Mouse (Mus musculus): ENCODE measurements around the gene Pepd. TPM values are rescaled to one million over a fixed set of nuclear protein-coding genes. Genes with fewer than 3 reads are reported as not detected.

The Pepd gene
- polyA plus RNA-seq, 1 experiment from 2014 or later: 72.3 TPM

DNA sequence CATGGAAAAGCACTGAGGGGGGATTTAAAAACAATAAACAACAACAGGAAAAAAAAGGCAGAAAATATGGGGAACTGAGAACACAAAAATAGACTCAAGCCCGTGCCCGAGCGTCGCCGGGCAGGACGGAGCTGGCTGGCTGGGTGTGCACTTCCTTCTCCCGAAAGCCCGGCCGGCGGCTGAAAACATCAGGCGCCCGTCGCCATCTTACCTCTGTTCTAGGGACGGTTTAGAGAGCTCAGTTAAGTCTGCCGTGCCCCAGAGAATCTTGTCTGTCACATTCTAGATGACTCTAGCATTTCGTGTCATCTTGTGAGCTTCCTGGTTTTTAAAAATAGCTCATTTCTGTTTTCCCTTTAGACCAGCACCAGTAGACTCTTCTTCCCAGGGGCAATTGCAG lies 116.4 kb downstream of the Pepd start:
- Histone ChIP-seq H3K9me3 (ENCODE audit: control insufficient read depth, low read length) (no peaks in the 10 kb centered on the region), H3K4me2 (ENCODE audit: low read depth, low read length) (no peak overlapping the region), H3K27ac (replicated peaks; ENCODE audit: low read depth, low read length) (no peak overlapping the region), H3K36me3 (ENCODE audit: control insufficient read depth, insufficient read depth, low read length) (peaks cover 20% of the 10 kb centered on the region; the same call in 1 of the 2 replicates), H3K4me1 (ENCODE audit: control insufficient read depth, insufficient read depth, low read length) (peaks cover 6% of the 10 kb centered on the region; the same call in 1 of the 2 replicates), H3K4me3 (ENCODE audit: low read depth, low read length) (no peak overlapping the region), H3K9ac (ENCODE audit: low read depth, low read length) (no peak overlapping the region), H3K27me3 (replicated peaks; ENCODE audit: control insufficient read depth, insufficient read depth, low read length) (no peaks in the 10 kb centered on the region)
- 80% methylated on average over 16 of the region's 16 CpGs for WGBS
- DNase-seq (ENCODE audit: low spot score) (no peak), ATAC-seq (ENCODE audit: low read depth) (no peak)

DNA sequence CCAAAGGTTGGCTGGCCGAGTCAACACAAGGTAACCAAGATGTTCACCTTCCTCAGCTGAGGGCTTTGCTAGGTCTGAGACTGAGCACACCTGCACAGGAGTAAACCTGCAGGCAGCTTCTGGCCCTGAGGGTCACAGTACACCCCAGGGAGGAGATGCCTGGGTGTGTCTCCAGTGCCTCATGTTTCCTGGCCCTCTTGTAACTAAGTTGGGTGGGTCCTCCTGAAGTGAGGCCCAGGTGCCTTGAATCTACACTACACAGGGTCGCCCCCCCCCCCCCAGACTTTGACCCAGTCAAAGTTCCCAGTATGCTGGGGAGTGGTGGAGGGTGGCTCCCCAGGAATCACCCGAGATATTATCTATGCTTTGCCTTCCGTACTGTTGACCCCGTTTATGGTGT lies 117.0 kb downstream of the Pepd start:
- peaks cover 20% of the 10 kb centered on the region; the same call in 1 of the 2 replicates for H3K36me3 ChIP-seq (ENCODE audit: control insufficient read depth, insufficient read depth, low read length)
- WGBS: 76% methylated on average over 5 of the region's 5 CpGs
- H3K4me1 ChIP-seq (ENCODE audit: control insufficient read depth, insufficient read depth, low read length): peaks cover 6% of the 10 kb centered on the region; the same call in 1 of the 2 replicates
- no peak for DNase-seq (ENCODE audit: low spot score)
- no peaks in the 10 kb centered on the region for H3K27me3 ChIP-seq (replicated peaks; ENCODE audit: control insufficient read depth, insufficient read depth, low read length)
- no peak overlapping the region for H3K9ac ChIP-seq (ENCODE audit: low read depth, low read length)
- no peak for ATAC-seq (ENCODE audit: low read depth)
- H3K4me3 ChIP-seq (ENCODE audit: low read depth, low read length): no peak overlapping the region
- H3K4me2 ChIP-seq (ENCODE audit: low read depth, low read length): no peak overlapping the region
- H3K9me3 ChIP-seq (ENCODE audit: control insufficient read depth, low read length): no peaks in the 10 kb centered on the region
- H3K27ac ChIP-seq (replicated peaks; ENCODE audit: low read depth, low read length): no peak overlapping the region

DNA sequence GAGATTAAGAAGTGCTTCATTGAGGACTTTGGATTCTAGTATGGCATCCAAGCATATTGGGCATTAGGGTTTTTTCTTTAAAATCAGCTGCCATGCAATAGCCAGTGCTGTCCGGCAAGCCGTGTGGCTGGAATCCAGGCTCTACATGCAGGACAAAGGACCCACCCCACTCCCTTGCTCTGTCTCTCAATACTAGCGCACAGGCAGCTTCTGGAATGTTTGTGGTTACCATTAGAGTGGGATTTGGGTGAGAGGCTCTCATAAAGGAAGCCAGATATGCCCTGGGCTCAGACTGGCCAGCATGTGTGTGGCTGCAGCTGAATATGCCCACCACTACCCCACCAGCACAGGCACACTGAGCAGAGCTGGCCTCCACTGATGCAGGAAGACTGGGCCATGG lies 117.5 kb downstream of the Pepd start:
- 76% methylated on average over 3 of the region's 3 CpGs for WGBS
- no peak overlapping the region for H3K4me3 ChIP-seq (ENCODE audit: low read depth, low read length)
- peaks cover 6% of the 10 kb centered on the region; the same call in 1 of the 2 replicates for H3K4me1 ChIP-seq (ENCODE audit: control insufficient read depth, insufficient read depth, low read length)
- H3K4me2 ChIP-seq (ENCODE audit: low read depth, low read length): no peak overlapping the region
- peaks cover 20% of the 10 kb centered on the region; the same call in 1 of the 2 replicates for H3K36me3 ChIP-seq (ENCODE audit: control insufficient read depth, insufficient read depth, low read length)
- H3K9ac ChIP-seq (ENCODE audit: low read depth, low read length): no peak overlapping the region
- no peak overlapping the region for H3K27ac ChIP-seq (replicated peaks; ENCODE audit: low read depth, low read length)
- DNase-seq (ENCODE audit: low spot score): no peak
- ATAC-seq (ENCODE audit: low read depth): no peak
- H3K9me3 ChIP-seq (ENCODE audit: control insufficient read depth, low read length): no peaks in the 10 kb centered on the region
- no peaks in the 10 kb centered on the region for H3K27me3 ChIP-seq (replicated peaks; ENCODE audit: control insufficient read depth, insufficient read depth, low read length)

DNA sequence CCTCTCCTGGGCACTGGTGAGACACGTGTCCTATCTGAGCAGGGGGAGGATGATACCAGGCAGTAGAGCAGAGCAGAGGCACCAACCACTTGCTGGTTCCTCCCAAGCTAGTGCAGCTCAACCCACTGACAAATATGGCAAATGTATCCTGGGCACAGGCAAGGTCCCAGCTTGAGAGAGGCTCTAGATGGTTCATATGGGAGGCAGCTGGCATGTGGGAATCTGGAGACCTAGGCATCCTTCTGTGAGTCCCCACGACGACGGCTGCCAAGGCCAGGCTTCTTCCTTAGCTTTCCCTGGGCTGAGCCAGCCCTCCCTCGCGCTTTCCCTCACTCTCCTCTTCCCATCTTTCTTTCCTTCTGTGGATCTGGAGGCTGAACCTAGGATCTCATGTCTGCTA lies 118.4 kb downstream of the Pepd start:
- H3K4me3 ChIP-seq (ENCODE audit: low read depth, low read length): no peak overlapping the region
- 87% methylated on average over 6 of the region's 6 CpGs for WGBS
- no peak for ATAC-seq (ENCODE audit: low read depth)
- H3K4me1 ChIP-seq (ENCODE audit: control insufficient read depth, insufficient read depth, low read length): peaks cover 12% of the 10 kb centered on the region
- H3K27me3 ChIP-seq (replicated peaks; ENCODE audit: control insufficient read depth, insufficient read depth, low read length): no peaks in the 10 kb centered on the region
- DNase-seq (ENCODE audit: low spot score): no peak
- H3K9ac ChIP-seq (ENCODE audit: low read depth, low read length): no peak overlapping the region
- H3K4me2 ChIP-seq (ENCODE audit: low read depth, low read length): no peak overlapping the region
- no peak overlapping the region for H3K27ac ChIP-seq (replicated peaks; ENCODE audit: low read depth, low read length)
- H3K9me3 ChIP-seq (ENCODE audit: control insufficient read depth, low read length): no peaks in the 10 kb centered on the region
- peaks cover 20% of the 10 kb centered on the region; the same call in 1 of the 2 replicates for H3K36me3 ChIP-seq (ENCODE audit: control insufficient read depth, insufficient read depth, low read length)

DNA sequence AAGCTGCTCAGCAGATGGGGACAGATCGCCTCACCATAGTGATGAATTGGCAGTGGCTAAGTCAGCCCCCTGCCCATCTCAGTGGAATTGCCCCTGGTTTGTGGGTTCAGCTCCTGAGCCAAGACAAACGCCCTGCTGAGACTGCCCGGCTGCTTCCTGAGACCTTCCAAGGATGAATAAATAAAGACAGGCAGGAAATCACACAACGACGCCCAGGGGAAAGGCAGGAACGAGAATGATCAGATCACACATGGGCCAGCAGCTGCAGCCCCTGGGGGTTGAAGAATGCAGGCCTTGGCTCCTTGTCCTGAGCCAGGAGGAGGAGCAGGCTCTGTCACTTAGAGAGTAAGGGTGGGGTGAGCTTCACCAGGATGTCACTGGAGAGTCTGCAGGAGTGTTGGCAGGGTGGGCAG lies 123.0 kb downstream of the Pepd start:
- H3K4me1 ChIP-seq (ENCODE audit: control insufficient read depth, insufficient read depth, low read length): peaks cover 18% of the 10 kb centered on the region
- H3K9me3 ChIP-seq (ENCODE audit: control insufficient read depth, low read length): no peaks in the 10 kb centered on the region
- no peak overlapping the region for H3K4me3 ChIP-seq (ENCODE audit: low read depth, low read length)
- H3K4me2 ChIP-seq (ENCODE audit: low read depth, low read length): no peak overlapping the region
- peak overlapping the region; percentile 21 for H3K27ac ChIP-seq (replicated peaks; ENCODE audit: low read depth, low read length)
- H3K27me3 ChIP-seq (replicated peaks; ENCODE audit: control insufficient read depth, insufficient read depth, low read length): no peaks in the 10 kb centered on the region
- peaks cover 22% of the 10 kb centered on the region; the same call in 1 of the 2 replicates for H3K36me3 ChIP-seq (ENCODE audit: control insufficient read depth, insufficient read depth, low read length)
- 25% methylated on average over 6 of the region's 6 CpGs for WGBS
- DNase-seq (ENCODE audit: low spot score): peak; percentile 43
- no peak for ATAC-seq (ENCODE audit: low read depth)
- peak overlapping the region; percentile 37; the same call in 1 of the 2 replicates for H3K9ac ChIP-seq (ENCODE audit: low read depth, low read length)

DNA sequence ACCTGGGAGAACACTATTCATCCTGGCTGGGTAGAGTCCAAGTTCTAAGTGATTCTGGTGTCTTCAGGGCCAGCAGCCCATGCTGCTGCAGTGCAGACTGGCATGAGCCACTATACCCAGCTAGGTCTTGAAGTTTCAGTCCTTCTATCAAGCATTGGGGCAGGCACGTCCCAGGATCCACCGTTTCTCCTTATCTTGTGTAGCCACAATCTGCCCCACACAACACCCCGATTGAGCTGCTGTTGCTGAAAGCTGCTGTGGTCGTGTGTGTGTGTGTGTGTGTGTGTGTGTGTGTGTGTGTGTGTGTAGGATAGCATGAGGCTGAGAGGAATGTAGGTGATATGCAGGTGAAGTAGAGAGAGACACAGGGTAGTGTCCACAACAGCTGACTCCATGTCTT lies 123.4 kb downstream of the Pepd start:
- peaks cover 18% of the 10 kb centered on the region for H3K4me1 ChIP-seq (ENCODE audit: control insufficient read depth, insufficient read depth, low read length)
- no peak for ATAC-seq (ENCODE audit: low read depth)
- WGBS: 70% methylated on average over 4 of the region's 4 CpGs
- H3K27ac ChIP-seq (replicated peaks; ENCODE audit: low read depth, low read length): peak overlapping the region; percentile 21
- H3K27me3 ChIP-seq (replicated peaks; ENCODE audit: control insufficient read depth, insufficient read depth, low read length): no peaks in the 10 kb centered on the region
- no peak overlapping the region for H3K4me2 ChIP-seq (ENCODE audit: low read depth, low read length)
- peak overlapping the region; percentile 37; the same call in 1 of the 2 replicates for H3K9ac ChIP-seq (ENCODE audit: low read depth, low read length)
- H3K9me3 ChIP-seq (ENCODE audit: control insufficient read depth, low read length): no peaks in the 10 kb centered on the region
- peaks cover 23% of the 10 kb centered on the region; the same call in 1 of the 2 replicates for H3K36me3 ChIP-seq (ENCODE audit: control insufficient read depth, insufficient read depth, low read length)
- DNase-seq (ENCODE audit: low spot score): no peak
- no peak overlapping the region for H3K4me3 ChIP-seq (ENCODE audit: low read depth, low read length)

DNA sequence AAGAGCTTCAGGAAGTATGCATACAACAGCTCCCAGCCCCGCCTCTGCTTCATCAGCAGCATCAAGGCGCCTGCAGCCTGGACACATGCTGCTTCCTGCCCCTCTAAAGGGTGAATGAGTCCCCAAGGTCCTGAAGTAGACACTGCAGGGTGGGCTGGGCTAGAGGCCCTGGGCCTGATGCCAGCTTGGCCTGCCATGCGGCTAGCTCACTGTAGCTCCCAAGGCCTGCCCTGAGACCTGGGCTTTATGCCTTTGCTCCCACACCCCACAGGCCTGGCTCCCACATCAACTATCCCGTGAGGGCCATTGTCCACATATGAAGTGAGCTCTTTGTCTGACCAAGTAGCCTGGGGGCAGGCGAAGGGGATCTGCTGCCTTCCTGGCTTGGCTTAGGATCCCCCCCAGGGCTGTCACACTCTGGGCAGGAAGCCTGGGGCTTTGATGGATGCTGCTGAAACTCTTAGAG lies 124.1 kb downstream of the Pepd start:
- peak; percentile 28; the same call in 1 of the 2 replicates for ATAC-seq (ENCODE audit: low read depth)
- no peak overlapping the region for H3K9ac ChIP-seq (ENCODE audit: low read depth, low read length)
- H3K36me3 ChIP-seq (ENCODE audit: control insufficient read depth, insufficient read depth, low read length): peaks cover 27% of the 10 kb centered on the region

DNA sequence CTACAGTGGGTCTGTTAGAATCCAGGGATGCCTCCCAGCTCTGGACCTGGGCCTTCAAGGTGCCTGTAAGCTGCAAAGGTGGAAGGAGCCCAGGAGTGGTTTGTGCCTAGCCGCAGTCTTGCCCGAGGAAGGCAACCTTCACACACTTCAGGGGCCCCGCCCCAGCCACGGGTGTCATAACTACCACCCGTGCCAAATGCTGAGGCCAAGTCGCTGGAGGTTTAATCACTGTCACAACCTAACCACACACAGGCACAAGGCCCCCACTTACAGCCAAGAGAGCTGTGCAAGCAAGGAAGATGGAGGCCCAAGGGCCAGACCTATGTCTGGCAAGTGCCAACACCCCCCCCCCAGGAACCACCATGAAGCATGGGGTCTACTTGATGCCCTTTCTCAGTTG lies 125.2 kb downstream of the Pepd start:
- Histone ChIP-seq H3K36me3 (ENCODE audit: control insufficient read depth, insufficient read depth, low read length) (peaks cover 16% of the 10 kb centered on the region; the same call in 1 of the 2 replicates), H3K4me2 (ENCODE audit: low read depth, low read length) (no peak overlapping the region), H3K27me3 (replicated peaks; ENCODE audit: control insufficient read depth, insufficient read depth, low read length) (no peaks in the 10 kb centered on the region), H3K9me3 (ENCODE audit: control insufficient read depth, low read length) (no peaks in the 10 kb centered on the region), H3K4me1 (ENCODE audit: control insufficient read depth, insufficient read depth, low read length) (peaks cover 18% of the 10 kb centered on the region), H3K4me3 (ENCODE audit: low read depth, low read length) (no peak overlapping the region), H3K9ac (ENCODE audit: low read depth, low read length) (no peak overlapping the region), H3K27ac (replicated peaks; ENCODE audit: low read depth, low read length) (no peak overlapping the region)
- DNase-seq (ENCODE audit: low spot score): no peak
- no peak for ATAC-seq (ENCODE audit: low read depth)
- 91% methylated on average over 6 of the region's 6 CpGs for WGBS

More for the DNA sequence above, 124.1 kb downstream of the Pepd start:
- Histone ChIP-seq H3K27ac (replicated peaks; ENCODE audit: low read depth, low read length) (peak overlapping the region; percentile 21; the same call in 1 of the 2 replicates), H3K4me3 (ENCODE audit: low read depth, low read length) (no peak overlapping the region), H3K4me2 (ENCODE audit: low read depth, low read length) (no peak overlapping the region), H3K9me3 (ENCODE audit: control insufficient read depth, low read length) (no peaks in the 10 kb centered on the region), H3K27me3 (replicated peaks; ENCODE audit: control insufficient read depth, insufficient read depth, low read length) (no peaks in the 10 kb centered on the region), H3K4me1 (ENCODE audit: control insufficient read depth, insufficient read depth, low read length) (peaks cover 18% of the 10 kb centered on the region)
- WGBS: 58% methylated on average over 5 of the region's 5 CpGs
- no peak for DNase-seq (ENCODE audit: low spot score)

Data from embryonic facial prominence, embryonic 14.5 days (tissue).